Mouse (Mus musculus) cortical plate, adult 2 months (tissue): ENCODE results near the gene Setd5.

Experiments
- CTCF ChIP-seq: fragments of 200-500 bp; IDR thresholded peaks from 2 replicates; pipeline ENCODE4 v1.5.1; 2011; ENCODE audit warnings: mild to moderate bottlenecking, control low read depth, low read length; ENCODE audit not compliant: insufficient read depth; ENCODE audit errors: extremely low read depth
- POLR2A ChIP-seq: fragments of 200-500 bp; IDR thresholded peaks from 2 replicates; pipeline ENCODE4 v1.6.1; 2011; ENCODE audit warnings: mild to moderate bottlenecking, low read length, control low read depth; ENCODE audit not compliant: insufficient read depth; ENCODE audit errors: extremely low read depth

GRCm38 (mm10) chr6:113141389-113142094 is 64.4 kb downstream of the Setd5 start:
- TF ChIP-seq CTCF (no peak), POLR2A (no peak)
